Mouse (Mus musculus) liver, embryonic 14.5 days (tissue): ENCODE measurements around the gene Pif1. TPM values are rescaled to one million over a fixed set of nuclear protein-coding genes. Genes with fewer than 3 reads are reported as not detected.

Experiments used
- ATAC-seq: fragments of 200-750 bp; cut with Nextera tagmentation; 2 replicates; pipeline ENCODE4 v1.8.0; 2017; ENCODE audit warnings: moderate number of reproducible peaks, mild to moderate bottlenecking, moderate library complexity; ENCODE audit not compliant: insufficient read depth
- DNase-seq, 3 experiments: peaks; one replicate each; pipeline ENCODE4 v3.0.0-alpha.2; 2012 to 2013; ENCODE audit warnings: low read depth in 3 of 3, low spot score in 3 of 3
- H3K27ac ChIP-seq: fragments of 300-500 bp; sonication (generic); 2 replicates; pipeline ENCODE4 v1.5.1; 2014; ENCODE audit warnings: moderate library complexity, mild to moderate bottlenecking, control low read depth, inconsistent platforms
- H3K27me3 ChIP-seq: fragments of 300-500 bp; sonication (generic); 2 replicates; pipeline ENCODE4 v1.6.1; 2014; ENCODE audit warnings: mild to moderate bottlenecking, low read length, moderate library complexity; ENCODE audit not compliant: control insufficient read depth, insufficient read depth
- H3K36me3 ChIP-seq: fragments of 300-500 bp; sonication (generic); replicated peaks from 2 replicates; pipeline ENCODE4 v1.6.1; 2014; ENCODE audit warnings: low read depth; ENCODE audit not compliant: control insufficient read depth, insufficient read depth
- H3K4me1 ChIP-seq, 2 experiments: fragments of 200-500 bp in 1 of 2; fragments of 300-500 bp in 1 of 2; sonication (generic) in 1 of 2; replicated peaks; 2 replicates each; pipeline ENCODE4 v1.6.1; 2012 to 2014; ENCODE audit warnings: antibody characterized with exemption in 1 of 2, inconsistent platforms in 1 of 2, low read length in 1 of 2; ENCODE audit not compliant: control insufficient read depth in 2 of 2, insufficient read depth in 2 of 2
- H3K4me2 ChIP-seq: fragments of 300-500 bp; sonication (generic); 2 replicates; pipeline ENCODE4 v1.6.1; 2014; ENCODE audit warnings: low read depth, mild to moderate bottlenecking, control low read depth, moderate library complexity
- H3K4me3 ChIP-seq, 2 experiments: fragments of 200-500 bp in 1 of 2; fragments of 300-500 bp in 1 of 2; sonication (generic) in 1 of 2; 2 replicates each; pipeline ENCODE4 v1.5.1; 2012 to 2014; ENCODE audit warnings: low read depth in 2 of 2, low read length in 2 of 2, mild to moderate bottlenecking in 2 of 2, control low read depth in 1 of 2, inconsistent platforms in 1 of 2, moderate library complexity in 1 of 2; ENCODE audit not compliant: insufficient read depth in 1 of 2
- H3K9ac ChIP-seq: fragments of 300-500 bp; sonication (generic); replicated peaks from 2 replicates; pipeline ENCODE4 v1.6.1; 2014; ENCODE audit warnings: mild to moderate bottlenecking, control low read depth, moderate library complexity
- H3K9me3 ChIP-seq: fragments of 300-500 bp; sonication (generic); 2 replicates; pipeline ENCODE4 v1.6.1; 2016; ENCODE audit warnings: low read length, mixed read lengths; ENCODE audit not compliant: control insufficient read depth
- CTCF ChIP-seq: IDR thresholded peaks from 2 replicates; pipeline ENCODE4 v1.5.1; 2016; ENCODE audit warnings: antibody characterized with exemption, low read depth, control low read depth
- EP300 ChIP-seq: IDR thresholded peaks from 2 replicates; pipeline ENCODE4 v1.6.1; 2016; ENCODE audit warnings: antibody characterized with exemption, low read depth
- WGBS: fragments of 180-500 bp; shearing (Covaris S2); extraction: QIAGEN DNeasy Blood & Tissue Kit; methylation state at CpG from one replicate; pipeline ENCODE4 v1.1.7; 2014; ENCODE audit not compliant: insufficient replicate concordance; 5-methylcytosine and 5-hydroxymethylcytosine counted together
- polyA plus RNA-seq, 2 experiments: library from polyadenylated mRNA; depleted of rRNA in 1 of 2; stranded (reverse) in 1 of 2; unstranded in 1 of 2; fragments of >200 nt; fragmentation: Nextera tagmentation in 1 of 2; extraction: Ambion mirVana in 1 of 2; gene quantifications; 2 replicates each; pipeline versions ENCODE4 v1.2.1 to v1.2.3; 2012 to 2014

Gene Pif1
- polyA plus RNA-seq, 2 experiments, result 6.8 to 11.9 TPM

GRCm38 (mm10) chr9:65575393-65576196 is 11.4 kb upstream of the Pif1 start:
- H3K4me1 ChIP-seq, result peaks cover 38 to 42% of the 10 kb centered on the region in 2 experiments
- H3K4me2 ChIP-seq, result peak overlapping the region; percentile 97
- no peaks in the 10 kb centered on the region for H3K9me3 ChIP-seq
- H3K9ac ChIP-seq, result peak overlapping the region; percentile 74
- H3K27me3 ChIP-seq, result no peaks in the 10 kb centered on the region
- peaks cover 38% of the 10 kb centered on the region for H3K36me3 ChIP-seq
- 36% methylated on average over 8 of the region's 8 CpGs for WGBS
- DNase-seq, result peak in 1 of 3 experiments; percentile 71
- TF ChIP-seq EP300, result no peak; the same call in 1 of the 2 replicates
- peak overlapping the region; percentile 69 for H3K27ac ChIP-seq
- peak overlapping the region; percentile 43 to 67 for H3K4me3 ChIP-seq
- ATAC-seq, result no peak

- H3K4me2 ChIP-seq, result peak overlapping the region; percentile 97
- peak overlapping the region; percentile 69 for H3K27ac ChIP-seq
- peak overlapping the region; percentile 74 for H3K9ac ChIP-seq
- DNase-seq (no peak), ATAC-seq (no peak)
- no peaks in the 10 kb centered on the region for H3K27me3 ChIP-seq
- TF ChIP-seq CTCF (peak; percentile 1; the same call in 1 of the 2 replicates), EP300 (no peak)
- 40% methylated on average over 7 of the region's 7 CpGs for WGBS
- H3K4me1 ChIP-seq, result peaks cover 41 to 48% of the 10 kb centered on the region in 2 experiments
- peak overlapping the region; percentile 67 to 86 for H3K4me3 ChIP-seq
- no peaks in the 10 kb centered on the region for H3K9me3 ChIP-seq
- H3K36me3 ChIP-seq, result peaks cover 30% of the 10 kb centered on the region
These were observed 10.0 kb upstream of the Pif1 start for GRCm38 (mm10) chr9:65576861-65577510.

DNA sequence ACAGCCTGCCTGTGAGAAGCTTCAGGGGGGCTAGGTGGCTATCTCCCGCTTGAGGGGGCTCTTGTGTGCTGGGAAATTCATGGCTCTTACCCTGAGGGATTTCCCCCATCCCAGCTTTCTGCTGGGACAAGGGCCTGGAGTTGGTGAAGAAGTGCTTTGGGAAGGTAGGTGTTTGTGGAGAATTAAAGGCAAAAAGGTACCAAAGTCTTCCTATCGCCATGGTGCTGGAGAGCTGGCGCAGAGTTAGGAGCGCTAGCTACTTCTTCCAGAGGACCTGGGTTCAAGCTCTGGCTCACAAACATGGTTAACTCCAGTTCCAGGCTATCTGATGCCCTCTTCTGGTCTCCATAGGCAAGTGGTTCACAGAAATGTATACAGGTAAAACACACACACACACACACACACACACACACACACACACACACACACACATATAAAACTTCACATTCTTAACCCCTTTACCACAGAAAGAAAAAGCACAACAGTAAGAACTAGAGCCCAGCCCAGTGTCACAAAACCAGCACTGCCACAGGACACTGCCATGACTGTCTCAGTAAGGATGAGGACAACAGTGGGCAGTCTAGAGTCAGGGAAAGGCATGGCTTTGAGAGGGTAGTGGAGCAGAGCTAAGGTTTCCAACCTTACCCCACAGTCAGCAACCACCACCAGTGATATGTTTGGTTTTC is 9.3 kb upstream of the Pif1 start:
- peak; percentile 64 for TF ChIP-seq CTCF
- TF ChIP-seq EP300, result no peak
- Histone ChIP-seq H3K9me3 (no peaks in the 10 kb centered on the region), H3K4me1 (peaks cover 42 to 48% of the 10 kb centered on the region in 2 experiments), H3K27me3 (no peaks in the 10 kb centered on the region), H3K9ac (peak overlapping the region; percentile 74), H3K27ac (peak overlapping the region; percentile 69), H3K4me2 (peak overlapping the region; percentile 97), H3K36me3 (peaks cover 23% of the 10 kb centered on the region), H3K4me3 (peak overlapping the region; percentile 67 to 86)
- 78% methylated on average over 4 of the region's 4 CpGs for WGBS
- ATAC-seq (no peak), DNase-seq (no peak)

DNA sequence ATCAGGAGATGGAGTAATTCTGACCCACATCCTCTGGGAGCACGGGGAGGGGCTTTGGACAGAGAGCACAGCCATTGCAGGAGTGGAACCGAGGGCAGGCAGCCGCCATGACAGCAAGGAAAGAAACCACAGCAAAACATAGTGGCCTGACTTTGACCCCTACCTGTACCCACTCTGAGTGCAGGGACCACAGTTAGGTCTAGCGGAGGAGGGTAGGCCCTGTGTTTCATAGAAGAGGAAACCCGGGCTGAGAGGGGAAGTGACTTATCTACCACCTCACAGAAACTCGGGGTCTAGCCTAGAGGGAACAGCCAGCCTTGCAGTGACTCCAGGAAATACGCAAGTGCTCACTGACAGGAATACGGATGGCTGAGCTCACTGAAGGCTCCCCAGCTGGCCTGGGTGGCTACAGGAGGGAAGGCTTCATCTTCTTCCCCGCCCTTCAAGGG is 8.1 kb upstream of the Pif1 start:
- WGBS, result 8% methylated on average over 9 of the region's 9 CpGs
- H3K27ac ChIP-seq, result peak overlapping the region; percentile 69
- TF ChIP-seq CTCF (no peak), EP300 (no peak)
- H3K9me3 ChIP-seq, result no peaks in the 10 kb centered on the region
- peaks cover 12% of the 10 kb centered on the region for H3K36me3 ChIP-seq
- H3K4me2 ChIP-seq, result peak overlapping the region; percentile 97
- no peaks in the 10 kb centered on the region for H3K27me3 ChIP-seq
- ATAC-seq (no peak), DNase-seq (no peak)
- peak overlapping the region; percentile 74 for H3K9ac ChIP-seq
- peaks cover 44 to 52% of the 10 kb centered on the region in 2 experiments for H3K4me1 ChIP-seq
- H3K4me3 ChIP-seq, result peak overlapping the region; percentile 67 to 86
